Mouse (Mus musculus): Measurements from ENCODE around the gene Synj1. TPM values are rescaled to one million over a fixed set of nuclear protein-coding genes. Genes with fewer than 3 reads are reported as not detected.

Gene Synj1
- polyA plus RNA-seq, 1 experiment from 2014 or later, result 44.9 TPM

DNA sequence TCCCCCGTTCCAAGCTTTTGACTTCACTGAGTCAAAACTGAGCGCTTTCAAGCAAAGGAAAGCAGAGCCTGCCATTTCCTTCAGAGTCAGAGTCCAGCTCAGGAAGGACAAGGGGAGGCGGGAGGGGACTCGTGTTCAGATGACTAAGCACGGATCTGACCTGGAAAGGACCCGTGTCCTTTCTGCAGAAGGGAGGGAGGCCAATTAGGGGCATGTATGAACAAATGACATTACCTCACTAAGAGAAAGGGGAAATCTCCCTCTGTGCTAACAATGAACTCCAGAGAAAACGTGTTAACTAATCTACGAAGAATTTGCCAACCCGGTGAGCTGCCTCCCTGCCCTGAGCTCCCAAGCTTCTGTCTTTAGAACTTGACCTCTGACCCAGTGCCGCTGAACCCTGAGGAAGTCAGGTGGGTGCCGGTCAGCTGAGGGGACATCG lies 95.0 kb downstream of the Synj1 start:
- H3K9me3 ChIP-seq (ENCODE audit: control insufficient read depth, low read length), result no peaks in the 10 kb centered on the region
- H3K9ac ChIP-seq (replicated peaks; ENCODE audit: low read depth, low read length), result no peak overlapping the region
- no peaks in the 10 kb centered on the region for H3K36me3 ChIP-seq (ENCODE audit: control insufficient read depth, insufficient read depth)
- H3K27me3 ChIP-seq (replicated peaks; ENCODE audit: control insufficient read depth, insufficient read depth, low read length), result no peaks in the 10 kb centered on the region
- H3K27ac ChIP-seq (ENCODE audit: low read length), result no peak overlapping the region
- no peak overlapping the region for H3K4me3 ChIP-seq (replicated peaks; ENCODE audit: low read length)
- no peak for ATAC-seq
- H3K4me2 ChIP-seq (ENCODE audit: low read length), result no peak overlapping the region
- WGBS, result 24% methylated on average over 12 of the region's 12 CpGs
- no peaks in the 10 kb centered on the region for H3K4me1 ChIP-seq (replicated peaks; ENCODE audit: control insufficient read depth, insufficient read depth, low read length)

DNA sequence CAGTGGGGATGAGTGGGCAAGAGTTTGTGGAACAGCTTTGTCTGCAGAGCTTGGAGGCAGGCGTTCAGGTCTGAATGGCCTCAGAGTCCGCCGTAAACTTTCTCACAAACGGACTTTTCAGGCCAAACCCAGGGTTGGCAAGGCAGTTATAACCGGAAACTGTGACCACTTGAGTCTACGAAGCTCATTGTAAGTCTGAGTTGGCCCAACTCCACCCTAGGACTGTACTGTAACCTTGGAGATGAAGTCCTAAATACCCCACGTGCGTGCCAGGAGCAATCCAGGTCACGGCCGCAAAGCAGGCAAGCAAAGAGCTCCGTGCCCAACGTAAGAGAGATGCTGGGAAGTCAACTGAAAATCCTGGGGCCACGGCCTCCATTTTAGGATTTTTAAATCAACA lies 99.3 kb downstream of the Synj1 start:
- Histone ChIP-seq H3K4me2 (ENCODE audit: low read length) (no peak overlapping the region), H3K4me1 (replicated peaks; ENCODE audit: control insufficient read depth, insufficient read depth, low read length) (no peaks in the 10 kb centered on the region), H3K27me3 (replicated peaks; ENCODE audit: control insufficient read depth, insufficient read depth, low read length) (no peaks in the 10 kb centered on the region), H3K27ac (ENCODE audit: low read length) (no peak overlapping the region), H3K4me3 (replicated peaks; ENCODE audit: low read length) (no peak overlapping the region), H3K36me3 (ENCODE audit: control insufficient read depth, insufficient read depth) (no peaks in the 10 kb centered on the region), H3K9ac (replicated peaks; ENCODE audit: low read depth, low read length) (no peak overlapping the region), H3K9me3 (ENCODE audit: control insufficient read depth, low read length) (no peaks in the 10 kb centered on the region)
- 83% methylated on average over 13 of the region's 13 CpGs for WGBS
- no peak for ATAC-seq

DNA sequence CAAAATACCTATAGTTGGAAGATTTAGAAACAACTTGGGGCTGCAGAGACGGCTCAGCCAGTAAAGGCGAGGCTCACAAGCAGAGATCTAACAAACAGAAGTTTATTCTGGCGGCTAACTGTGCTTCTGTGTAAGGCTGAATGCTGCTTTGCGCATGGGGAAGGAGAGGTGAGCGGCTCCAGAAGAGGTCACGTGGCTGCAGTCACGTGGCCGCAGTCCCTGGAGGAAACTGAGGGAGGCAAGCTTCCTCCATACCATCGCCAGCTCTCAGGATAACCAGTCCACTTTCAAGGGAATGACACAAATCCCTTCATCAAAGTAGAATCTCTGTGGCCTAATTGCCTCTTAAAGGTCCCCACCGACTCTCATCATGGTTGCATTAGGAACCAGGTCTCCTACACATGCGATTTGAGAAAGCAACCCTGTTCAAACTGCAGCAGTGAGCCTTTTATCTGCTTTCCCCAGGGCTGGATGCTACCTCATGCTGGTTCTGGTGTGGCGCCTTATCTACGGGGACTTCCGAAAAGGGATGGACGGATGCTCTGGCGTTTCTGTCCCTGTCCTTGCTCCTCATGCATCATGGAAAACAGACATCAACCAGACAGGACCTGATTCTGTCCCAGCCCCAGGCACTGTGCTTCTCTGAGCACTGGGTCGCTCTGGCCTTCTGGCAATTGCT lies 100.1 kb downstream of the Synj1 start:
- Histone ChIP-seq H3K9ac (replicated peaks; ENCODE audit: low read depth, low read length) (no peak overlapping the region), H3K36me3 (ENCODE audit: control insufficient read depth, insufficient read depth) (no peaks in the 10 kb centered on the region)

DNA sequence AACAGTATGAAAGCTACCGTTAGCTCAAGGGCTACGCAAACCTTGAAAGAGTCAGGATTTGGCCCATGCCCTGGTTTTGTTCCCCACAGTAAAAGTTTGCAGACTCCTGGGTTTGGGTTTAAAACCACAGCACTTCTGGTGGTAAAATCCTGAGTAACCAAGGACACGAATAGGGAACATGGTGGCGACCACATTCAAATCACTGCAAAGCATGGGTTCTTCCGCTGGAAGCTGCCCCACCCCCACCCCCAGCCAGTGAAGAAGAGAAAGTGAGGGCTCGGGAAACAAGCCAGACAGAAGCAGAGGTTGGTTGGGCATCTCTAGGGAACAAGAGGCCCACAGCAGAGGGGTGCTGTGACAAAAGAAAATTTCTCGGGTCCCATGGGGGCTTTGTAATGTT lies 103.9 kb downstream of the Synj1 start:
- no peak overlapping the region for H3K4me3 ChIP-seq (replicated peaks; ENCODE audit: low read length)
- H3K36me3 ChIP-seq (ENCODE audit: control insufficient read depth, insufficient read depth), result no peaks in the 10 kb centered on the region
- no peak overlapping the region for H3K27ac ChIP-seq (ENCODE audit: low read length)
- no peaks in the 10 kb centered on the region for H3K9me3 ChIP-seq (ENCODE audit: control insufficient read depth, low read length)
- H3K27me3 ChIP-seq (replicated peaks; ENCODE audit: control insufficient read depth, insufficient read depth, low read length), result no peaks in the 10 kb centered on the region
- no peaks in the 10 kb centered on the region for H3K4me1 ChIP-seq (replicated peaks; ENCODE audit: control insufficient read depth, insufficient read depth, low read length)
- no peak for ATAC-seq
- no peak overlapping the region for H3K9ac ChIP-seq (replicated peaks; ENCODE audit: low read depth, low read length)
- WGBS, result 74% methylated on average over 7 of the region's 7 CpGs
- H3K4me2 ChIP-seq (ENCODE audit: low read length), result no peak overlapping the region

More for the DNA sequence above, 100.1 kb downstream of the Synj1 start:
- Histone ChIP-seq H3K4me1 (replicated peaks; ENCODE audit: control insufficient read depth, insufficient read depth, low read length) (no peaks in the 10 kb centered on the region), H3K27ac (ENCODE audit: low read length) (no peak overlapping the region), H3K9me3 (ENCODE audit: control insufficient read depth, low read length) (no peaks in the 10 kb centered on the region), H3K27me3 (replicated peaks; ENCODE audit: control insufficient read depth, insufficient read depth, low read length) (no peaks in the 10 kb centered on the region), H3K4me2 (ENCODE audit: low read length) (no peak overlapping the region), H3K4me3 (replicated peaks; ENCODE audit: low read length) (no peak overlapping the region)
- ATAC-seq, result no peak
- WGBS, result 83% methylated on average over 17 of the region's 17 CpGs

DNA sequence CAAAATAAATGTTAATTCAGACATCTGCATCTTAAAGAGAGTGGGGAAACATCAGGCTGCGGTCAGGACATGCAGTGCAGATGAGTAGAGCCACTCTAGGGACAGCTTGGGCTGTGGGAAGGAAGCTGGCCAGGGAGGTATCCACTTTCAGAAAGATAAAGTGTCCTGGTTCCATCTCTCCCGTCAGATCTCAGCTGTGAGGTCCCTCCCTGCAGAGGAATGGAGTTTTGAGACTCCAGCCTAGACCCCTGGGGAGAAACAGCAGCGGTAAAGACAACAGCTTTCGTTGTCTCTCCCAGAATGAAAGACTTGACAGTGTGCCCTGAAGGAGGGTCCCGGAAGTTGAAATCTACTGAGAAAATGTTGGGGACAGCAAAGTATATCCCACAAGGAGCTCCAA lies 107.8 kb downstream of the Synj1 start:
- no peak for ATAC-seq
- Histone ChIP-seq H3K4me1 (replicated peaks; ENCODE audit: control insufficient read depth, insufficient read depth, low read length) (no peaks in the 10 kb centered on the region), H3K4me3 (replicated peaks; ENCODE audit: low read length) (no peak overlapping the region), H3K9ac (replicated peaks; ENCODE audit: low read depth, low read length) (no peak overlapping the region), H3K27ac (ENCODE audit: low read length) (no peak overlapping the region), H3K9me3 (ENCODE audit: control insufficient read depth, low read length) (no peaks in the 10 kb centered on the region), H3K4me2 (ENCODE audit: low read length) (no peak overlapping the region), H3K27me3 (replicated peaks; ENCODE audit: control insufficient read depth, insufficient read depth, low read length) (no peaks in the 10 kb centered on the region), H3K36me3 (ENCODE audit: control insufficient read depth, insufficient read depth) (no peaks in the 10 kb centered on the region)
- WGBS, result 35% methylated on average over 5 of the region's 5 CpGs

DNA sequence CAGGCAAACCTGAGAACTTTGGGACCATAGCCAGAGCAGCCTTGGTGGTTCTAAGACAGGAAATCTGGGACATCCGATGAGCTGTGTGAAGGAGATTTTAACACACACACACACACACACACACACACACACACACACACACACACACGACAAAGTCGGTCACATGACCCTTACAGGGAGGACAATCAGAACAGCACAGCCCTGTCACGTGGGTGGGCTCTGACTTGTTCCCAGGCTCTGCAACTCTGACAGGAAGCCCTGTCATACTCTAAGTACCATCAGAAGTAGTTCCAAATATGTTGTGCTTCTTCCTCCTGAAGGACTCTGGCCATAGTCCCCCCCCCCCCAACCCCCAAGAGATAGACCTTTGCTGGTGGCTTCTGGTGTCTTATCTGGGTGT lies 109.7 kb downstream of the Synj1 start:
- ATAC-seq, result no peak
- H3K4me2 ChIP-seq (ENCODE audit: low read length), result no peak overlapping the region
- WGBS, result 81% methylated on average over 4 of the region's 4 CpGs

DNA sequence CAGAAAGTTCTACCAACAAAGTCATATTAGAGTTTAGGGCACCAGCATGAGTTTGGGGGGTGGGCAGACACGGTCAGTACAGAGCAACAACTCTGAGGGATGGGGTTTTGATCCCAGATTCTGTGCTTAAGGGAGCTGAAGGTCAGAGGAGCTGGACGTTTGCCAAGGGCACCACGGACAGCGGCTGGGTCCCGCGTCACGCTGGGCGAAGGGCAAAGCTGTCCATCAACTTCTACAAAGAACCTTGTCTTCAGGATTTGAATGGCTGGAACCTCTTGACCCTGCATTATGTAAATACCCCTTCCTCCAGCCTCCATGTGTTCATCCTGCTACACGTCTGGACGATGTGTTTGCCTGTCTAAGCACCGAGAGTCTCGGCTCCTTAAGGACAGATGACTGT lies 111.6 kb downstream of the Synj1 start:
- WGBS, result 62% methylated on average over 12 of the region's 12 CpGs
- Histone ChIP-seq H3K9ac (replicated peaks; ENCODE audit: low read depth, low read length) (no peak overlapping the region), H3K4me2 (ENCODE audit: low read length) (no peak overlapping the region), H3K4me1 (replicated peaks; ENCODE audit: control insufficient read depth, insufficient read depth, low read length) (no peaks in the 10 kb centered on the region), H3K4me3 (replicated peaks; ENCODE audit: low read length) (no peak overlapping the region), H3K9me3 (ENCODE audit: control insufficient read depth, low read length) (no peaks in the 10 kb centered on the region), H3K36me3 (ENCODE audit: control insufficient read depth, insufficient read depth) (no peaks in the 10 kb centered on the region), H3K27me3 (replicated peaks; ENCODE audit: control insufficient read depth, insufficient read depth, low read length) (no peaks in the 10 kb centered on the region), H3K27ac (ENCODE audit: low read length) (no peak overlapping the region)
- no peak for ATAC-seq

More for the DNA sequence above, 109.7 kb downstream of the Synj1 start:
- Histone ChIP-seq H3K36me3 (ENCODE audit: control insufficient read depth, insufficient read depth) (no peaks in the 10 kb centered on the region), H3K9me3 (ENCODE audit: control insufficient read depth, low read length) (no peaks in the 10 kb centered on the region), H3K4me1 (replicated peaks; ENCODE audit: control insufficient read depth, insufficient read depth, low read length) (no peaks in the 10 kb centered on the region), H3K4me3 (replicated peaks; ENCODE audit: low read length) (no peak overlapping the region), H3K27me3 (replicated peaks; ENCODE audit: control insufficient read depth, insufficient read depth, low read length) (no peaks in the 10 kb centered on the region), H3K27ac (ENCODE audit: low read length) (no peak overlapping the region), H3K9ac (replicated peaks; ENCODE audit: low read depth, low read length) (no peak overlapping the region)

DNA sequence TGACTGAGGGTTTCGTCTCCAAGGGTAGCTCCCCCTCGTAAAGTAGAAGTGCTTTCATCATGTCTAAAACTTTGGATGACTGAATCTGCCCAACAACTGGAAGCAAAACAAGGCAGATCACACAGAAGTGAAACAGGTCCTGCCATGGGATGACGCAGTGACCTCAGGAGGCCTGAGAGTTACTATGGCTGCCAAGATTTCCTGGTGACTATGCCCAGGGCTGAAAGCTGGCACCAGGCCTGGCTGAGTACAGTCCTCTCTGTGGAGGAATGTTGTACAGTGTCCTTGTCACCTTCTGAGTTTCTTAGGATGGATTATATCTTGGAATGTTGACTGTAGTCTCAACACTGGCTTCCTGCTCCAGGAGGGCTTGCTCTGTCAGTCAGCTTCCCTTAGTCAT lies 113.5 kb downstream of the Synj1 start:
- ATAC-seq, result no peak
- WGBS, result 96% methylated on average over 3 of the region's 3 CpGs
- H3K9ac ChIP-seq (replicated peaks; ENCODE audit: low read depth, low read length), result no peak overlapping the region

DNA sequence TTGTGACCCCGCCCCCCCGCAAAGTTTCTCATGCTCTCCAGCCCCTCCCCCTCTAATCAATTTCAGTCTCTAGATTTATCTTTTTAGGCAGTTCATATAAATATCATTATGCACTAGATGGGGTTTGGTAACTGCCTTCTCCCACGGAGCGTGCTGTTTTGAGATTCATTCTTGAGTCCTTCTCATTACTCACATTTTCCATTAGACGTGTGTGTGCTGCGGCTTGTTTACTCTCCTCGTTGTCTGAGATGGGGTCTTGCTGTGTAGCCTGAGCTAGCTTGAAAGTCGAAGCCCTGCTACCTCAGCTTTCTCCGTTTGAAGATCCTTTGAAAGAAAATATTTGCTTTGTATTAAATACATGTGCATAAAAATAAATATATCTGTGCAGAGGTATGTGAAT lies 117.3 kb downstream of the Synj1 start:
- WGBS, result 64% methylated on average over 9 of the region's 9 CpGs
- no peak overlapping the region for H3K9ac ChIP-seq (replicated peaks; ENCODE audit: low read depth, low read length)

More for the DNA sequence above, 113.5 kb downstream of the Synj1 start:
- Histone ChIP-seq H3K27ac (ENCODE audit: low read length) (no peak overlapping the region), H3K4me2 (ENCODE audit: low read length) (no peak overlapping the region), H3K4me1 (replicated peaks; ENCODE audit: control insufficient read depth, insufficient read depth, low read length) (peaks cover 2% of the 10 kb centered on the region; the same call in 1 of the 2 replicates), H3K27me3 (replicated peaks; ENCODE audit: control insufficient read depth, insufficient read depth, low read length) (no peaks in the 10 kb centered on the region), H3K4me3 (replicated peaks; ENCODE audit: low read length) (no peak overlapping the region), H3K9me3 (ENCODE audit: control insufficient read depth, low read length) (no peaks in the 10 kb centered on the region), H3K36me3 (ENCODE audit: control insufficient read depth, insufficient read depth) (no peaks in the 10 kb centered on the region)

DNA sequence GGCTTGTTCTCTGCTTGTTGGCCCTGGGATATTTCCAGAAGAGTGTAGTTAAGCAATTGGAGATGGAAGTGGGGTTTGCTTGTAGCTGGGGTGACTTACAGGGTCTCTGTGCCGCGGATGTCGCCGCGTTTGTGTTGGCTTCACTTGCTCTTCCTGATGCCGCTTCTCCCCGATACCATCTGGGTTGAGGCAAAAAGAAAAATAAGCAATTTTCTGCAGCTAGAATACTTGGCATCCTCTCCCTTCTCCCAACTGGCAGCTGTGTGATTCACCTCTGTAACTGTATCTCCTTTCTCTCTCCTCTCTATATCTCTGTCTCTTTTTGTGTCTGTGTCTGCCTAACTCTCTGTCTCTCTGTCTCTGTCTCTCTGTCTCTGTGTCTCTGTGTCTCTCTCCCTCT lies 118.1 kb downstream of the Synj1 start:
- no peak overlapping the region for H3K4me3 ChIP-seq (replicated peaks; ENCODE audit: low read length)
- no peak overlapping the region for H3K4me2 ChIP-seq (ENCODE audit: low read length)
- H3K4me1 ChIP-seq (replicated peaks; ENCODE audit: control insufficient read depth, insufficient read depth, low read length), result peaks cover 2% of the 10 kb centered on the region; the same call in 1 of the 2 replicates
- no peaks in the 10 kb centered on the region for H3K36me3 ChIP-seq (ENCODE audit: control insufficient read depth, insufficient read depth)
- WGBS, result 68% methylated on average over 7 of the region's 7 CpGs
- H3K27ac ChIP-seq (ENCODE audit: low read length), result no peak overlapping the region
- H3K9ac ChIP-seq (replicated peaks; ENCODE audit: low read depth, low read length), result no peak overlapping the region
- ATAC-seq, result no peak
- H3K9me3 ChIP-seq (ENCODE audit: control insufficient read depth, low read length), result no peaks in the 10 kb centered on the region
- no peaks in the 10 kb centered on the region for H3K27me3 ChIP-seq (replicated peaks; ENCODE audit: control insufficient read depth, insufficient read depth, low read length)

More for the DNA sequence above, 117.3 kb downstream of the Synj1 start:
- ATAC-seq, result no peak
- Histone ChIP-seq H3K4me2 (ENCODE audit: low read length) (no peak overlapping the region), H3K4me3 (replicated peaks; ENCODE audit: low read length) (no peak overlapping the region), H3K27me3 (replicated peaks; ENCODE audit: control insufficient read depth, insufficient read depth, low read length) (no peaks in the 10 kb centered on the region), H3K27ac (ENCODE audit: low read length) (no peak overlapping the region), H3K36me3 (ENCODE audit: control insufficient read depth, insufficient read depth) (no peaks in the 10 kb centered on the region), H3K4me1 (replicated peaks; ENCODE audit: control insufficient read depth, insufficient read depth, low read length) (peaks cover 2% of the 10 kb centered on the region; the same call in 1 of the 2 replicates), H3K9me3 (ENCODE audit: control insufficient read depth, low read length) (no peaks in the 10 kb centered on the region)

Data from forebrain, embryonic 16.5 days (tissue).